Mouse (Mus musculus) stomach, embryonic 14.5 days (tissue): ENCODE data around the gene Slco3a1. TPM values are rescaled to one million over a fixed set of nuclear protein-coding genes. Genes with fewer than 3 reads are reported as not detected.

Experiments used
- ATAC-seq: fragments of 200-750 bp; cut with Nextera tagmentation; 2 replicates; pipeline ENCODE4 v1.8.0; 2017; ENCODE audit warnings: low read depth, moderate TSS enrichment; ENCODE audit not compliant: insufficient number of reproducible peaks, insufficient read depth, low FRiP score
- H3K27ac ChIP-seq: fragments of 300-500 bp; sonication (generic); 2 replicates; pipeline ENCODE4 v1.5.1; 2014; ENCODE audit warnings: mild to moderate bottlenecking, low read length, moderate library complexity, mixed read lengths
- H3K27me3 ChIP-seq: fragments of 300-500 bp; sonication (generic); 2 replicates; pipeline ENCODE4 v1.6.1; 2014; ENCODE audit warnings: low read length, control low read depth, mixed read lengths; ENCODE audit not compliant: control insufficient read depth, insufficient read depth
- H3K36me3 ChIP-seq: fragments of 300-500 bp; sonication (generic); 2 replicates; pipeline ENCODE4 v1.6.1; 2014; ENCODE audit warnings: mild to moderate bottlenecking, control low read depth, low read length, moderate library complexity, mixed read lengths; ENCODE audit not compliant: control insufficient read depth, insufficient read depth
- H3K4me1 ChIP-seq: fragments of 300-500 bp; sonication (generic); 2 replicates; pipeline ENCODE4 v1.6.1; 2014; ENCODE audit warnings: low read length, control low read depth, mixed read lengths; ENCODE audit not compliant: control insufficient read depth, insufficient read depth
- H3K4me2 ChIP-seq: fragments of 300-500 bp; sonication (generic); replicated peaks from 2 replicates; pipeline ENCODE4 v1.6.1; 2014; ENCODE audit warnings: low read depth, low read length, control low read depth
- H3K4me3 ChIP-seq: fragments of 300-500 bp; sonication (generic); 2 replicates; pipeline ENCODE4 v1.5.1; 2014; ENCODE audit warnings: low read depth, low read length, control low read depth
- H3K9ac ChIP-seq: fragments of 300-500 bp; sonication (generic); replicated peaks from 2 replicates; pipeline ENCODE4 v1.6.1; 2014; ENCODE audit warnings: low read depth, mild to moderate bottlenecking, control low read depth, low read length, moderate library complexity, mixed read lengths
- H3K9me3 ChIP-seq: fragments of 300-500 bp; sonication (generic); 2 replicates; pipeline ENCODE4 v1.6.1; 2016; ENCODE audit warnings: low read depth, low read length, control low read depth; ENCODE audit not compliant: control insufficient read depth
- WGBS: fragments of 180-500 bp; shearing (Covaris S2); extraction: QIAGEN DNeasy Blood & Tissue Kit; methylation state at CpG from one replicate; pipeline ENCODE4 v1.1.7; 2014; 5-methylcytosine and 5-hydroxymethylcytosine counted together
- polyA plus RNA-seq: library from polyadenylated mRNA; unstranded; fragments of >200 nt; fragmentation: Nextera tagmentation; extraction: Ambion mirVana; gene quantifications from 2 replicates; pipeline ENCODE4 v1.2.1, GENCODE M21; 2014

Gene Slco3a1
- polyA plus RNA-seq, 1 experiment from 2014 or later = 9.1 TPM

DNA sequence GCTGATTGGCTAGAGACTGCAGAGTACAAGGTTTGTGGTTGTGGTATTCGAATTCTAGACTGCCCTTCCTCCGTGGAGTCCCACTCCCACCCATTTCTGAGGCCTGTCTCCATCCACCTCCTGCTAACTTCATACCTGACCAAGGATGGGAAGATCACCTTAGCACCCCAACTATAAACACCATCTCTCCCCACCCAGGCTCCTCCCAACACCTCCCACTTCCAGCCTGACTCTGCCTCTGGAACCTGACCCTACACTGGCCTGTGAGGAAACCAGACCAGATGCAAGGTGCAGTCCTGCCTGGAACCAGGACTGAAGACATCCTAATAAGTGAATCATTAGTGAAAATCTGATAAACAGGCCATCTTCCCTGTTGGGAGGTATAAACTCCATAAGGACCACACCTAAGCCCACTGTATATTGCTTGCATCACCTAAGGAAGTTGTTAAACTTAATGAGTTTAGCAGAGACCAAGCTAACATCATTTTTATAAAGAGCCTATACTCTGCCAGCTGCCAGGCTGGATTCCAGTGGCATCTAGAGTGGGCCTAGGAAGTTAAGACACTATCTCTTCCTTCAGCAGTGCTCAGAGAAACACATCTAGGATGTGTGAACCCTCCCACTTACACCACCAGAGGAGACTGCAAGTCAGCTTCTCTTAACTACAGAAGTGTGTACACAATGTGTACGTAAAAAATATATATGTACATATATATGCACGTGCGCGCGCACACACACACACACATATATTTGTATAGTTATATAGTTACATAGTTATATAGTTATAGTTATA, 13.5 kb downstream of the Slco3a1 start:
- H3K4me2 ChIP-seq = no peak overlapping the region
- no peak for ATAC-seq
- H3K27ac ChIP-seq = no peak overlapping the region
- no peaks in the 10 kb centered on the region for H3K9me3 ChIP-seq
- no peaks in the 10 kb centered on the region for H3K36me3 ChIP-seq
- H3K4me3 ChIP-seq = no peak overlapping the region
- H3K27me3 ChIP-seq = no peaks in the 10 kb centered on the region
- H3K4me1 ChIP-seq = no peaks in the 10 kb centered on the region
- H3K9ac ChIP-seq = no peak overlapping the region
- WGBS = 89% methylated on average over 7 of the region's 7 CpGs

DNA sequence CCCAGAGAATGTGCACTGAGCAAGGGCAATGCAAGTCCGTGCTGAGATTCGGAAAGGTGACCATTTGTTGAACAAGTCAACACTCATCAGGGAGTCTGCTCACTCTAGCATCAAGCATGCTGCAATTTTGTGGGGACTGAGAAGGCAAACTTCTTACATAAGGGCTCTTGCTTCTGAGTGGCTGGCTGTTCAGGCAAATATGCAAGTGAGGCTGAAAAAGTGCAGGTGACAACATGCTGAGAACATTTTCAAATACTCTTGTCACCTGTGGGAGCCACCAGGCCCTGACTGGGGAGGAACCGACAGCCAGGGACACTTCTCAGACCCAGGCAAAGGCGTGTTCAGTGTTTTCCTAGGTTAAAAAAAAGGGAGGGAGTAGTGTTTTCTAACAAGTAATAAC, 18.4 kb downstream of the Slco3a1 start:
- Histone ChIP-seq H3K4me3 (no peak overlapping the region), H3K36me3 (no peaks in the 10 kb centered on the region), H3K4me2 (no peak overlapping the region), H3K27me3 (no peaks in the 10 kb centered on the region), H3K9ac (no peak overlapping the region), H3K27ac (no peak overlapping the region), H3K4me1 (no peaks in the 10 kb centered on the region), H3K9me3 (no peaks in the 10 kb centered on the region)
- WGBS = 70% methylated on average over 4 of the region's 4 CpGs
- ATAC-seq = no peak

DNA sequence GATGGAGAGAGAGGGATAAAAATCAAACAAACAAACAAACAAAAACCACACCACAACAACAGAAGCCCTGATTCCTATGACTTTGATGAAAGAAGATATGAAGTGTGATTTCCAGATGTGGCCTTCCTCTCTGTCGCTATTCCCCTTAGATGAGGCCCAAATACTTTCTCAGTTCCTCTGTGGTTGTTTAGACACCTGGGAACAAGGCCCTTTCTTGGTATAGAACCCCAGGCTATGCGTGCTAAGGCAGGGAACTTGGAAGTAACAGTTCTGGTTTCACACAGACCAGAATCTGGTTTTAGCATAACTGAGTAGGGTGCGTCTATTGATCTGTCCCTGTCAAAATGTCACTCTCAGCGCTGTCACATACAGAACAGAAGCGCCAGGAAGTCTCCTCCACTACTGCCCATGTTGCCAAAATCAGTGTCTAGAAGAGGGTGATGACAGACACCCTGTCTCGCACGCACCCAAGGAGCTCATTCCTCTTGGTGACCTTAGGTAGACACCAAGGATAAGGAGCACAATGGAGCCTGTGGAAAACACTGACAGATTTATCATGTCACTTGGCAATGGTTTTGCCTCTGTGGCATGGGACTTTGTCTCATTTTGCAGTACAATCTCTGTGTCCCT, 23.0 kb downstream of the Slco3a1 start:
- Histone ChIP-seq H3K9ac (no peak overlapping the region), H3K4me3 (no peak overlapping the region), H3K27me3 (no peaks in the 10 kb centered on the region), H3K4me1 (0 out of 2 replicates have a peak, but pooled peaks cover 5% of the 10 kb centered on the region), H3K36me3 (no peaks in the 10 kb centered on the region), H3K9me3 (no peaks in the 10 kb centered on the region), H3K27ac (no peak overlapping the region), H3K4me2 (no peak overlapping the region)
- ATAC-seq = no peak
- WGBS = 83% methylated on average over 7 of the region's 7 CpGs

- H3K4me3 ChIP-seq = no peak overlapping the region
- ATAC-seq = 0 out of 2 replicates have a peak, but pooled peaks have one; percentile 37
- no peak overlapping the region for H3K9ac ChIP-seq
- H3K36me3 ChIP-seq = no peaks in the 10 kb centered on the region
- no peak overlapping the region for H3K27ac ChIP-seq
- 79% methylated on average over 2 of the region's 2 CpGs for WGBS
- no peaks in the 10 kb centered on the region for H3K27me3 ChIP-seq
- no peak overlapping the region for H3K4me2 ChIP-seq
- H3K4me1 ChIP-seq = 0 out of 2 replicates have a peak, but pooled peaks cover 5% of the 10 kb centered on the region
- no peaks in the 10 kb centered on the region for H3K9me3 ChIP-seq
Observed at GRCm38 (mm10) chr7:74529877-74530276, 24.7 kb downstream of the Slco3a1 start.

DNA sequence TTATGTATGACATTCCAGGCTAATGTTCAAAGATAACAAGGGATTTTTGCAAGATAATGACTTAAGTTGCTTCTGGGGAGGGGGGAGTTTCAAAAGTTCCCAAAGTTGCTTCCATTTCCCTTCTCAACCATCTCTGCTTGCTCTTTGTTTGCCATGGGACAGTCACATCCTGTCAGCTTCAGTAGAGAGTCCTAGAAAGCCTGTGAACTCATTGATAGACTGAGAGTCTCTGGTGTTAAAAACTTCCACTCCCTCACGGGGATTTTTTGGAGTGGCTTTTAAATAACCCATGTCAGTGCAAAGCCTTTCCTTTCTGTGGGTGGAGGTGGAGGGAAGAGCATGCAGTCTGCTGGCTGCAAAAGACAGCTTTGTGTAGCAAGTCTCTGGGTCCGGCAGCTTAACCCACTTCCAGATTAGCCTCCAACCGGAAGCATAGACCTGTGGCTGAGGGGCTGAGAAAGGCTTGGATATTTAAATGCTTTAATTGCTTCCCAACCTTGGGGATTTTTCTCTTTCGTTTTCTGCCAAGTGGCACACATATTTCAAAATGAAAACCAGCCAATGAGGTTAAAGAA, 25.3 kb downstream of the Slco3a1 start:
- ATAC-seq = no peak
- H3K4me2 ChIP-seq = no peak overlapping the region
- 52% methylated on average over 4 of the region's 4 CpGs for WGBS

GRCm38 (mm10) chr7:74528182-74528581, 26.4 kb downstream of the Slco3a1 start:
- Histone ChIP-seq H3K36me3 (no peaks in the 10 kb centered on the region), H3K4me2 (no peak overlapping the region), H3K9me3 (no peaks in the 10 kb centered on the region), H3K9ac (no peak overlapping the region), H3K27me3 (no peaks in the 10 kb centered on the region), H3K4me1 (0 out of 2 replicates have a peak, but pooled peaks cover 5% of the 10 kb centered on the region), H3K4me3 (no peak overlapping the region), H3K27ac (no peak overlapping the region)
- whole genome bisulfite sequencing = 79% methylated on average over 5 of the region's 5 CpGs
- no peak for ATAC-seq

More for the DNA sequence above, 25.3 kb downstream of the Slco3a1 start:
- Histone ChIP-seq H3K4me1 (0 out of 2 replicates have a peak, but pooled peaks cover 5% of the 10 kb centered on the region), H3K9me3 (no peaks in the 10 kb centered on the region), H3K27ac (no peak overlapping the region), H3K9ac (no peak overlapping the region), H3K36me3 (no peaks in the 10 kb centered on the region), H3K4me3 (no peak overlapping the region), H3K27me3 (no peaks in the 10 kb centered on the region)

GRCm38 (mm10) chr7:74527689-74528088, 26.9 kb downstream of the Slco3a1 start:
- Histone ChIP-seq H3K4me1 (0 out of 2 replicates have a peak, but pooled peaks cover 5% of the 10 kb centered on the region), H3K9me3 (no peaks in the 10 kb centered on the region), H3K27me3 (no peaks in the 10 kb centered on the region), H3K4me2 (no peak overlapping the region), H3K27ac (no peak overlapping the region), H3K9ac (no peak overlapping the region), H3K4me3 (no peak overlapping the region), H3K36me3 (no peaks in the 10 kb centered on the region)
- WGBS = 78% methylated on average over 6 of the region's 6 CpGs
- ATAC-seq = no peak

- ATAC-seq = no peak
- 89% methylated on average over 4 of the region's 4 CpGs for WGBS
Observed at GRCm38 (mm10) chr7:74526030-74526429, 28.6 kb downstream of the Slco3a1 start.

More at GRCm38 (mm10) chr7:74526030-74526429, 28.6 kb downstream of the Slco3a1 start:
- Histone ChIP-seq H3K4me3 (no peak overlapping the region), H3K36me3 (no peaks in the 10 kb centered on the region), H3K27ac (no peak overlapping the region), H3K9ac (no peak overlapping the region), H3K9me3 (no peaks in the 10 kb centered on the region), H3K4me2 (no peak overlapping the region), H3K4me1 (0 out of 2 replicates have a peak, but pooled peaks cover 5% of the 10 kb centered on the region), H3K27me3 (no peaks in the 10 kb centered on the region)
